Mouse (Mus musculus) hindbrain, postnatal 0 days (tissue): Measurements from ENCODE around the gene Tfeb. TPM values are rescaled to one million over a fixed set of nuclear protein-coding genes. Genes with fewer than 3 reads are reported as not detected.

Experiments
- ATAC-seq: fragments of 200-750 bp; cut with Nextera tagmentation; 2 replicates; pipeline ENCODE4 v1.8.0; 2017; ENCODE audit warnings: mild to moderate bottlenecking, moderate TSS enrichment, moderate library complexity
- DNase-seq: peaks from one replicate; pipeline ENCODE4 v3.0.0-alpha.2; 2015; ENCODE audit warnings: low spot score
- H3K27ac ChIP-seq: fragments of 300-500 bp; sonication (generic); 2 replicates; pipeline ENCODE4 v1.5.1; 2014; ENCODE audit warnings: mild to moderate bottlenecking
- H3K27me3 ChIP-seq: fragments of 300-500 bp; sonication (generic); 2 replicates; pipeline ENCODE4 v1.6.1; 2014; ENCODE audit warnings: low read length, mixed read lengths; ENCODE audit not compliant: insufficient read depth
- H3K36me3 ChIP-seq: fragments of 300-500 bp; sonication (generic); 2 replicates; pipeline ENCODE4 v1.6.1; 2014; ENCODE audit warnings: low read length, mixed read lengths; ENCODE audit not compliant: insufficient read depth
- H3K4me1 ChIP-seq: fragments of 300-500 bp; sonication (generic); 2 replicates; pipeline ENCODE4 v1.6.1; 2014; ENCODE audit warnings: antibody characterized with exemption, low read length, mixed read lengths; ENCODE audit not compliant: insufficient read depth
- H3K4me2 ChIP-seq: fragments of 300-500 bp; sonication (generic); 2 replicates; pipeline ENCODE4 v1.6.1; 2014; ENCODE audit warnings: low read depth, mild to moderate bottlenecking, low read length, moderate library complexity, mixed read lengths
- H3K4me3 ChIP-seq: fragments of 300-500 bp; sonication (generic); 2 replicates; pipeline ENCODE4 v1.5.1; 2014; ENCODE audit warnings: low read length
- H3K9ac ChIP-seq: fragments of 300-500 bp; sonication (generic); replicated peaks from 2 replicates; pipeline ENCODE4 v1.6.1; 2014; ENCODE audit warnings: mild to moderate bottlenecking, low read length, moderate library complexity, mixed read lengths
- H3K9me3 ChIP-seq: fragments of 300-500 bp; sonication (generic); 2 replicates; pipeline ENCODE4 v1.6.1; 2016; ENCODE audit warnings: low read length, mixed read lengths
- CTCF ChIP-seq: IDR thresholded peaks from 2 replicates; pipeline ENCODE4 v1.5.1; 2016; ENCODE audit warnings: antibody characterized with exemption, control low read depth, low read depth
- WGBS: fragments of 180-500 bp; shearing (Covaris S2); extraction: QIAGEN DNeasy Blood & Tissue Kit; methylation state at CpG from one replicate; pipeline ENCODE4 v1.1.7; 2014; 5-methylcytosine and 5-hydroxymethylcytosine counted together
- polyA plus RNA-seq: library from polyadenylated mRNA; unstranded; fragments of >200 nt; fragmentation: Nextera tagmentation; extraction: Ambion mirVana; gene quantifications from 2 replicates; pipeline ENCODE4 v1.2.1, GENCODE M21; 2015
- total RNA-seq: library from RNA; depleted of rRNA; stranded (reverse); fragments of >200 nt; gene quantifications from 2 replicates; pipeline ENCODE4 v1.2.3, GENCODE M21; 2014

Gene Tfeb
- total and polyA plus RNA-seq, 2 experiments from 2014 or later, result 6.6 to 13.2 TPM

- Histone ChIP-seq H3K4me2 (no peak overlapping the region), H3K36me3 (peaks cover 14% of the 10 kb centered on the region), H3K4me3 (no peak overlapping the region), H3K9me3 (no peaks in the 10 kb centered on the region), H3K27ac (peak overlapping the region; percentile 58; the same call in 1 of the 2 replicates), H3K27me3 (no peaks in the 10 kb centered on the region), H3K9ac (no peak overlapping the region), H3K4me1 (no peaks in the 10 kb centered on the region)
- ATAC-seq (peak; percentile 50), DNase-seq (peak; percentile 57)
- WGBS, result 65% methylated on average over 9 of the region's 9 CpGs
- TF ChIP-seq CTCF, result no peak
Observed at GRCm38 (mm10) chr17:47701793-47702192, 35.0 kb upstream of the Tfeb start.

DNA sequence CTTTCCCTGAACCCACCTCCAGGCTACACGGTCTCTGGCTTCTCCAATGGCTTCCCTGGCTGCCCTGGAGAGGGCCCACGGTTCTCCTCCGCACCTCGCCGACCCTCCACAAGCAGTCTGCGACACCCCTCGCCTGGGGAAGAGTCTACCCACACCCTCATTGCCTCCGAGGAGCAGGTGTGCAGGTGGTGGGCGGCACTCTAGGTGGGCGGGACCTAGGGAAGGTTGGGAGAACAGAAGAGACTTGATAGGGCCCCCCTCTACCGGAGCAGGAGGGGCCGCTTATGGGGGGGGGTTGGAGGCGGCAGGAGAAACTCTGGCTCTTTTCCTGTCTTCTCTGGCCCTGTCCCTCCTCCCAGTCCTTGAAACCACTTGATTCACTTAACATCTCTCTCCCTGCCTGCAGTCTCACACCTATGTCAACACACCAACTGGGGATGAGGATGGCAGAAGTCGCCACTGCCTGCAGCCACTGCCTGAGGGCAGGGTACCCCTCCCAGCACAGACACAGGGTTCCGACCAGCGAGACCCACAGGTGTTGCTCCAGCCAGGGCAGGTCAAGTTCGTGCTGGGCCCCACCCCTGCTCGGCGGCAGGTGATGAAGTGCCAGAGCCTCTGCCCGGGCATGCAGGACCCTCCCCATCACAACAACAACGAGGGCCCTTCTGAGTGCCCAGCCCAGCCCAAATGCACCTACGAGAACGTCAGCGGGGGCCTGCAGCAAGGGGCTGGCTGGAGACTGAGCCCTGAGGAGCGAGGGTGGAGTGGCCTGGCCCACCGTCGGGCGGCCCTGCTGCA, 34.1 kb upstream of the Tfeb start:
- H3K27me3 ChIP-seq, result no peaks in the 10 kb centered on the region
- no peak overlapping the region for H3K9ac ChIP-seq
- 50% methylated on average over 28 of the region's 28 CpGs for WGBS
- DNase-seq (no peak), ATAC-seq (no peak)
- no peak for TF ChIP-seq CTCF
- peaks cover 14% of the 10 kb centered on the region for H3K36me3 ChIP-seq
- H3K4me1 ChIP-seq, result no peaks in the 10 kb centered on the region
- no peaks in the 10 kb centered on the region for H3K9me3 ChIP-seq
- H3K27ac ChIP-seq, result no peak overlapping the region
- H3K4me3 ChIP-seq, result no peak overlapping the region
- no peak overlapping the region for H3K4me2 ChIP-seq

- H3K4me2 ChIP-seq, result no peak overlapping the region
- ATAC-seq (no peak), DNase-seq (no peak)
- no peak for TF ChIP-seq CTCF
- H3K27me3 ChIP-seq, result no peaks in the 10 kb centered on the region
- no peak overlapping the region for H3K27ac ChIP-seq
- WGBS, result 37% methylated on average over 20 of the region's 20 CpGs
- no peaks in the 10 kb centered on the region for H3K4me1 ChIP-seq
- peaks cover 14% of the 10 kb centered on the region for H3K36me3 ChIP-seq
- H3K4me3 ChIP-seq, result no peak overlapping the region
- no peaks in the 10 kb centered on the region for H3K9me3 ChIP-seq
- H3K9ac ChIP-seq, result no peak overlapping the region
Observed at GRCm38 (mm10) chr17:47703556-47703955, 33.3 kb upstream of the Tfeb start.

DNA sequence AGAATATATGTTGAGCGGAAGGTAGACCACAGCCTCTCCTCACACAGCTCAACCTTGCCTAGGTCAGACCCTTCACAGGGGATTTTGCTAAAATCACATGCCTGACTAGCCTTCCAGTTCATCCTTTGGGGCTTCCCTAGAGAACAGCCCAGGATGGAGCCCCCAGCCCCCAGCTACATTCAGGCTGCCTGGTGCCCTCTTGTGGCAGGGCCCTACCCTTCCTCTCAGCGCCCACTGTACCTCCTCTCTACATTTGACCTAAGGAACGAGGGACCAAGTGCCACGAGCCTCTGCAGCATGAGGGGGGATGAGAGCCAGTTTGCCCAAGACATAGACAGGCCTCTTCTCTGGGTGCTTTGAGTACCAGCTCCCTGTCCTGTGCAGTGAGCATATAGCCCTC, 32.1 kb upstream of the Tfeb start:
- Histone ChIP-seq H3K9me3 (no peaks in the 10 kb centered on the region), H3K27me3 (no peaks in the 10 kb centered on the region), H3K4me2 (no peak overlapping the region), H3K9ac (no peak overlapping the region), H3K4me3 (no peak overlapping the region), H3K4me1 (no peaks in the 10 kb centered on the region), H3K36me3 (peaks cover 6% of the 10 kb centered on the region; the same call in 1 of the 2 replicates), H3K27ac (no peak overlapping the region)
- no peak for TF ChIP-seq CTCF
- WGBS, result 75% methylated on average over 4 of the region's 4 CpGs
- no peak for ATAC-seq
- DNase-seq, result no peak

DNA sequence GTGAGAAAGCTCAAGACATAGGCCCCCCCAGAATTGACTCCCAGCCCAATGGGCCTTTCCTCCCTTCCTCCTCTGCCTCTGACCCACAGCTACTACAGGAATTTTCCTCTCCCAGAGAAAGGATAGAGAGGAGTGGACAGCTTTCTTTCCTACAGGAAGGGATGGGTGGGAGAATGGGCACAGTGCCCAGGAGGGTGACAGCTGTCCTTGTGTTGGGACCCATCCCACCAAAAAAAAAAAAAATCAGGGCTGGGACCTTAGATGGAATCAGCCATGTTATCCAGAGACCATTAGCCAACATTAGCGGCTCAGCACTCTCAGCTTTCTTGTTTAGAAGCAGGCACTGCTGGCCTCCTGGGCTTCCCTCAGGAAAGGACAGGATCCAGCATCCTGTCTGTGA, 30.6 kb upstream of the Tfeb start:
- no peak for ATAC-seq
- peak; percentile 23 for DNase-seq

GRCm38 (mm10) chr17:47707961-47708360, 28.9 kb upstream of the Tfeb start:
- ATAC-seq, result no peak
- no peak for DNase-seq
- no peaks in the 10 kb centered on the region for H3K36me3 ChIP-seq
- no peak for TF ChIP-seq CTCF
- no peaks in the 10 kb centered on the region for H3K4me1 ChIP-seq
- H3K27me3 ChIP-seq, result no peaks in the 10 kb centered on the region
- no peak overlapping the region for H3K9ac ChIP-seq
- 84% methylated on average over 3 of the region's 3 CpGs for WGBS
- no peak overlapping the region for H3K4me2 ChIP-seq
- H3K4me3 ChIP-seq, result no peak overlapping the region
- H3K27ac ChIP-seq, result no peak overlapping the region
- no peaks in the 10 kb centered on the region for H3K9me3 ChIP-seq

More for the DNA sequence above, 30.6 kb upstream of the Tfeb start:
- no peak overlapping the region for H3K4me3 ChIP-seq
- H3K9ac ChIP-seq, result no peak overlapping the region
- H3K4me1 ChIP-seq, result no peaks in the 10 kb centered on the region
- no peak overlapping the region for H3K4me2 ChIP-seq
- no peaks in the 10 kb centered on the region for H3K27me3 ChIP-seq
- 52% methylated on average over 1 of the region's 1 CpGs for WGBS
- TF ChIP-seq CTCF, result no peak
- H3K9me3 ChIP-seq, result no peaks in the 10 kb centered on the region
- no peak overlapping the region for H3K27ac ChIP-seq
- H3K36me3 ChIP-seq, result 0 out of 2 replicates have a peak, but pooled peaks cover 5% of the 10 kb centered on the region

DNA sequence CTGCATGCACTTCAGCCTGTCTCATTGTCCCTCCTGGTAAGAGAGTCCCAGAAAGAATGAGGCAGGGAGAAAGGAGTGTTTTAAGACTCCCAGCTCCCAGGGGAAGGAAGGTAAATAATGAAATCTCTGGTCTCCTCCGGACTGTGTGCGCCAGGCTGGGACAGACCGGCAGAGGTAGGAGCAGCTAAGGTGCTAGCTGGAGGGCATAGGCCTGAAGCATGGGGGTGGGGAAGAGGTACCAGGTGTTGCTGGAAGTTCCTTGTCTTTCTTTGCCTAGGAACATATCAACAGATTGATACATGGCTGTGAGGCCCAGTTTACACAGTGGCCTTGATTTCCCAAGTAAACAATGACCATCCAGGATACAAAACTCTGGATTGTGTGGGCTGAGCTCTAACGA, 27.9 kb upstream of the Tfeb start:
- Histone ChIP-seq H3K9me3 (no peaks in the 10 kb centered on the region), H3K27ac (no peak overlapping the region), H3K4me3 (no peak overlapping the region), H3K4me2 (no peak overlapping the region), H3K4me1 (no peaks in the 10 kb centered on the region), H3K27me3 (no peaks in the 10 kb centered on the region), H3K9ac (no peak overlapping the region), H3K36me3 (no peaks in the 10 kb centered on the region)
- ATAC-seq, result no peak
- 71% methylated on average over 4 of the region's 4 CpGs for WGBS
- TF ChIP-seq CTCF, result no peak
- DNase-seq, result no peak
